Mouse (Mus musculus): ENCODE data around the gene Snrpn. TPM values are rescaled to one million over a fixed set of nuclear protein-coding genes. Genes with fewer than 3 reads are reported as not detected.

Snrpn gene
- total RNA-seq, 2 experiments from 2014 or later: 871 to 902 TPM

Other genes with a start within 250 kb of the Snrpn start
- gene Snurf, start 135.2 kb downstream of the Snrpn start, total RNA-seq (2021): 1,000 to 10,000 TPM; 2,412 to 2,422 TPM
- gene Gm38393, start 135.2 kb downstream of the Snrpn start, total RNA-seq (2021): 10 to 100 TPM; 58.2 to 66.5 TPM

All from left cerebral cortex, adult 18-20 months (tissue).